In the genomic region with DNA sequence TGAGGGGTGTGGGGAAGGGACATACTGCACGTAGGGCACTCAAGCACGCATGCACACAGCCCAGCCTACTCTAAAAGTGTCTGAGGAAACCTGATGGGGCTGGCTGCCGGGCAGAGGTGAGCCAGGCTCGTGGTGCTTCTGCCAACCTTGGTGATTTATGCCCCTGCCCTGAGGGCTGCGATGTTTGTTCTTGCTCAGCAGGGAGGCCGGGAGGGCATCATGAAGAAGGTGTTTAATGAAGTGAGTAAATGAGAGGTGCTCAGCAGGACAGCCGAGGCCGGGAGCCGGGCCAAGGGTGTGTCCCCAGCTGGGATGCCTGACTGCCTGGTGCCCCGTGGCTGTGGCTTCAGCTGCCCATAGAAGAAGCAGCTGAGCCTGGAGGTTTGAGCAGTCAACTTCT, we compare ENCODE assay signal across 9 mouse cellular contexts.
DNase-seq lines count a peak whose midpoint lies in the region.
"Had no signal": no experiment of that assay in that cellular context is flagged by ENCODE, and none has a peak within 500 bp of the region (broad histone marks: within the 10 kb centered on the region; RNA-seq: fewer than 3 reads in every experiment).

No protein-coding gene starts in this region.

- peak; percentile 70 for DNase-seq in gastrocnemius, adult 18-20 months (ENCODE audit: low spot score)
- no peak for DNase-seq in gastrocnemius, postnatal 4 days (ENCODE audit: low spot score in 2 of 2)
- DNase-seq in 3134 (ENCODE audit: extremely low read depth, insufficient read length, low spot score) = peak; percentile 69
- peak; percentile 81 for DNase-seq in gastrocnemius, postnatal 25 days
- peak; percentile 56 to 63 for DNase-seq in kidney, postnatal 4 days
- DNase-seq in thymus, postnatal 25 days = no peak
- DNase-seq in cerebellum, adult 8-10 months = no peak
- no peak for DNase-seq in right cerebral cortex, postnatal 10 days (ENCODE audit: low spot score in 2 of 2)
- DNase-seq: liver, embryonic 13.5 days had no signal

Comparison
In these comparisons a context has a peak if more than half of its experiments do, and no peak if none do; other contexts are left out.
1. DNase-seq: peak in gastrocnemius, adult 18-20 months (single experiment), 3134 (single experiment), gastrocnemius, postnatal 25 days (single experiment) and kidney, postnatal 4 days (2 of 2); none in gastrocnemius, postnatal 4 days (0 of 2), thymus, postnatal 25 days (single experiment), cerebellum, adult 8-10 months (single experiment) and right cerebral cortex, postnatal 10 days (0 of 2).